Mouse (Mus musculus) A20 (cell line): ENCODE measurements around the gene Crtc1.

Source experiments
- DNase-seq: peaks from one replicate; pipeline ENCODE4 v3.0.0-alpha.2; 2011; ENCODE audit warnings: low read depth, low spot score

Crtc1 gene

GRCm38 (mm10) chr8:70351035-70351999 lies 88.1 kb downstream of the Crtc1 start:
- DNase-seq, result no peak

DNA sequence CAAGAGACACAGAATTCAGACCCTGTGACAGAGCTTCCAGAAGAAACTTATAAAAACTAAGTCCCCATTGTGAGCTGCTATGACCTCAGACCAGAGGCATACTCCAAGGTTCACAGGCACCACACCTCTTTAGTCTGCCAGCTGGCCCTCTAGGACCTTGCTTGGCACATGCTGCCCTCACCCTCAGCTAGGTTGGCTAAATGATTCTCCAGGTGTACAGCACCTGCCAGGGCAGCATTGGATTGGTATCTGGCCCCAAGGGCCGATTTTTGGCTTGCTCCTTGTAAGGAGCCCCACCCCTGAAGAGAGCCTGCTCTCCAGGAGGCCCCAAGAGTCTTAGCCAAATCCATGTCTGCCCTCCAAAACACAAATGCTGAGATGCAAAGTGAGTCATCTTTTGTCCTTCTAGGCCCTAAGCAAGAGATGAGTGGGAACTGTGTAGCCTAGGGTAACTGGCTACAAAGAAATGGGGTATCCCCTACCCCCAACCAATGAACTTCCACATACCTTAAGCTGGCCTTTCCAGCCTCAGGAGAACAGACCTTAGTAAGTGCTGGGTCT lies 91.4 kb downstream of the Crtc1 start:
- DNase-seq, result no peak

GRCm38 (mm10) chr8:70347443-70347842 lies 91.9 kb downstream of the Crtc1 start:
- DNase-seq, result no peak

GRCm38 (mm10) chr8:70344279-70344678 lies 95.1 kb downstream of the Crtc1 start:
- DNase-seq, result no peak

- peak; percentile 40 for DNase-seq
Observed at GRCm38 (mm10) chr8:70343696-70344095, 95.7 kb downstream of the Crtc1 start.

GRCm38 (mm10) chr8:70343076-70343475 lies 96.3 kb downstream of the Crtc1 start:
- DNase-seq, result no peak

GRCm38 (mm10) chr8:70342007-70342406 lies 97.4 kb downstream of the Crtc1 start:
- no peak for DNase-seq

DNA sequence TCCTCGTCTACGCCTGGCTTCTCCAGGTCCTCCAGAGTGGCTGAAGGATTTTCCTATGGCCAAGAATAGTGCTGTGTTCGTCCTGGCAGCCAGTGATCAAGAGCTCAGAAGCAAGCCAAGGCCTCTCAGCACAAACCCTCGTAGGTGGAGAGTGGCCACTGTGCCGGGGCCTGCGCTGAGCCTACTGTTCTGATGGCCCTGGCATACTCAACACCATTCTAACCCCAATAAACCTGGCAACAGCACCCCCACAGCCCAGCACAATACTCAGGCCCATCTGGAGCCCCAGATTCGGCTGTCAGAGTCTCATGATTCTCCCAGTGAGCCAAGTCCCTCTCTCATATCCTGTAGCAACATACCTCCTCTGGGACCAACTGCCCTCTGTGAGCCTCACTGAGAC lies 98.7 kb downstream of the Crtc1 start:
- no peak for DNase-seq

GRCm38 (mm10) chr8:70338931-70339330 lies 100.4 kb downstream of the Crtc1 start:
- DNase-seq, result no peak

GRCm38 (mm10) chr8:70332878-70333202 lies 106.5 kb downstream of the Crtc1 start:
- no peak for DNase-seq
